33 mouse cellular contexts compared by ENCODE assay signal in genomic region chr10:116515590-116515989, GRCm38 (mm10). TPM values are rescaled to one million over a fixed set of nuclear protein-coding genes. Genes with fewer than 3 reads are reported as not detected.
"Had no signal": no experiment of that assay in that cellular context is flagged by ENCODE, and none has a peak within 500 bp of the region (broad histone marks: within the 10 kb centered on the region; RNA-seq: fewer than 3 reads in every experiment).

No protein-coding gene starts in this region.

- H3K27ac ChIP-seq: left cerebral cortex, adult 2 months; limb, embryonic 10.5 days; limb, embryonic 12.5 days; limb, embryonic 13.5 days; limb, embryonic 15.5 days; liver, embryonic 12.5 days; liver, embryonic 13.5 days; liver, embryonic 14.5 days; liver, embryonic 15.5 days; lung, embryonic 15.5 days; macrophage; midbrain, embryonic 10.5 days; midbrain, embryonic 12.5 days; midbrain, embryonic 13.5 days; midbrain, embryonic 15.5 days had no signal

- H3K36me3 ChIP-seq: liver, embryonic 12.5 days; liver, embryonic 13.5 days; liver, embryonic 15.5 days; lung, embryonic 15.5 days; midbrain, embryonic 12.5 days; midbrain, embryonic 13.5 days; midbrain, embryonic 15.5 days had no signal

- H3K9ac ChIP-seq: limb, embryonic 12.5 days; limb, embryonic 13.5 days; limb, embryonic 15.5 days; liver, embryonic 12.5 days; liver, embryonic 13.5 days; liver, embryonic 14.5 days; liver, embryonic 15.5 days; liver, postnatal 0 days; lung, embryonic 14.5 days; lung, embryonic 15.5 days; midbrain, embryonic 12.5 days; midbrain, embryonic 13.5 days; midbrain, embryonic 15.5 days had no signal

- H3K4me1 ChIP-seq: limb, embryonic 10.5 days; limb, embryonic 12.5 days; limb, embryonic 15.5 days; liver, embryonic 15.5 days; lung, embryonic 15.5 days had no signal

- H3K27me3 ChIP-seq: limb, embryonic 12.5 days; limb, embryonic 13.5 days; limb, embryonic 15.5 days; liver, embryonic 12.5 days; liver, embryonic 13.5 days; liver, embryonic 15.5 days; lung, embryonic 15.5 days; megakaryocyte, embryonic 14.5 days; midbrain, embryonic 12.5 days; midbrain, embryonic 13.5 days; midbrain, embryonic 15.5 days had no signal

- H3K9me3 ChIP-seq: limb, embryonic 10.5 days; limb, embryonic 12.5 days; limb, embryonic 13.5 days; limb, embryonic 15.5 days; liver, embryonic 12.5 days; liver, embryonic 13.5 days; liver, embryonic 15.5 days; lung, embryonic 15.5 days; megakaryocyte, embryonic 14.5 days; midbrain, embryonic 10.5 days; midbrain, embryonic 12.5 days; midbrain, embryonic 13.5 days; midbrain, embryonic 15.5 days had no signal

- H3K4me3 ChIP-seq: left cerebral cortex, adult 2 months; limb, embryonic 10.5 days; limb, embryonic 12.5 days; limb, embryonic 13.5 days; limb, embryonic 15.5 days; liver, embryonic 12.5 days; liver, embryonic 13.5 days; liver, embryonic 15.5 days; lung, embryonic 15.5 days; megakaryocyte, embryonic 14.5 days; midbrain, embryonic 10.5 days; midbrain, embryonic 12.5 days; midbrain, embryonic 13.5 days; midbrain, embryonic 15.5 days; myocyte had no signal

- DNase-seq: left cerebral cortex, postnatal 4 days; liver; liver, embryonic 13.5 days; liver, postnatal 0 days; lung, adult 18-20 months; lung, adult 2 months; lung, embryonic 14.5 days; lung, postnatal 10 days; lung, postnatal 14 days; lung, postnatal 36 days; lung, postnatal 4 days; midbrain, embryonic 14.5 days had no signal

- H3K4me2 ChIP-seq: limb, embryonic 12.5 days; limb, embryonic 13.5 days; limb, embryonic 15.5 days; liver, embryonic 11.5 days; liver, embryonic 12.5 days; liver, embryonic 13.5 days; liver, embryonic 15.5 days; lung, embryonic 14.5 days; lung, embryonic 15.5 days; midbrain, embryonic 11.5 days; midbrain, embryonic 12.5 days; midbrain, embryonic 13.5 days; midbrain, embryonic 15.5 days had no signal

RNA-seq across cellular contexts. Expression of gene Kcnmb4, which starts 41.9 kb away (rescaled TPM):
- total RNA-seq: megakaryocyte, adult 5-6 weeks; megakaryocyte-erythroid progenitor cell, adult 5-6 weeks; monocyte, adult 5-6 weeks had no signal
- polyA plus RNA-seq: liver, postnatal 0 days; macrophage had no signal
